Mouse (Mus musculus): ENCODE measurements around the gene Mok. TPM values are rescaled to one million over a fixed set of nuclear protein-coding genes. Genes with fewer than 3 reads are reported as not detected.
"Not testable (repeated sequence)": the region's sequence is repeated elsewhere in the genome, so short reads cannot be mapped to it uniquely, and the experiment has no call there.

Gene Mok
- polyA plus RNA-seq, 1 experiment from 2014 or later: 0.85 TPM

- H3K9ac ChIP-seq (ENCODE audit: low read depth, low read length): no peak overlapping the region
- no peak overlapping the region for H3K4me2 ChIP-seq (replicated peaks; ENCODE audit: low read depth)
- 55% methylated on average over 7 of the region's 7 CpGs for WGBS
- TF ChIP-seq CTCF (IDR thresholded peaks at IDR 0.05; ENCODE audit: low read depth): no peak
- H3K36me3 ChIP-seq (ENCODE audit: control insufficient read depth, insufficient read depth): peaks cover 43% of the 10 kb centered on the region
- no peaks in the 10 kb centered on the region for H3K27me3 ChIP-seq (replicated peaks; ENCODE audit: control insufficient read depth, insufficient read depth, low read length)
- H3K4me3 ChIP-seq (ENCODE audit: low read depth, low read length): no peak overlapping the region
- H3K27ac ChIP-seq (ENCODE audit: low read depth, low read length): no peak overlapping the region
- no peak for ATAC-seq
- no peaks in the 10 kb centered on the region for H3K9me3 ChIP-seq (ENCODE audit: control insufficient read depth)
- H3K4me1 ChIP-seq (replicated peaks; ENCODE audit: control insufficient read depth, insufficient read depth, low read length): no peaks in the 10 kb centered on the region
Measured at GRCm38 (mm10) chr12:110861256-110861655, 20.5 kb upstream of the Mok start.

DNA sequence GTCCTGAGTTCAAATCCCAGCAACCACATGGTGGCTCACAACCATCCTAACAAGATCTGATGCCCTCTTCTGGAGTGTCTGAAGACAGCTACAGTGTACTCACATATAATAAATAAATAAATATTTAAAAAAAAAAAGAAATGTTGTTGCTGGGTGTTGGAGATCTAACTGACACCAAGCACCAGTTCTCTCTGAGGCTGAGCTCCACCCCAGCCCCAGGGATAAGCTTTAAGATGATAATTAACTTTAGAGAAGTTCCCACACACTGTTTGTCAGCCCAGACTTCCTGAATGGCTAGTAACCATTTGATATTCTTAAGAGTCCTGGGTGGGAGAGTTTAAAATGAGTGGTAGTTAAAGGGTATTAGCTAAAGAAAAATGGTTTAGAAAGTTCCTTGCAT, 19.6 kb upstream of the Mok start:
- Histone ChIP-seq H3K27ac (ENCODE audit: low read depth, low read length) (no peak overlapping the region), H3K9me3 (ENCODE audit: control insufficient read depth) (no peaks in the 10 kb centered on the region), H3K4me1 (replicated peaks; ENCODE audit: control insufficient read depth, insufficient read depth, low read length) (no peaks in the 10 kb centered on the region), H3K4me2 (replicated peaks; ENCODE audit: low read depth) (no peak overlapping the region), H3K36me3 (ENCODE audit: control insufficient read depth, insufficient read depth) (peaks cover 44% of the 10 kb centered on the region), H3K4me3 (ENCODE audit: low read depth, low read length) (no peak overlapping the region), H3K27me3 (replicated peaks; ENCODE audit: control insufficient read depth, insufficient read depth, low read length) (no peaks in the 10 kb centered on the region), H3K9ac (ENCODE audit: low read depth, low read length) (no peak overlapping the region)
- no peak for ATAC-seq
- no peak for TF ChIP-seq CTCF (IDR thresholded peaks at IDR 0.05; ENCODE audit: low read depth)

- not testable (repeated sequence) for H3K4me3 ChIP-seq (ENCODE audit: low read depth, low read length); ATAC-seq; H3K9ac ChIP-seq (ENCODE audit: low read depth, low read length); H3K4me2 ChIP-seq (replicated peaks; ENCODE audit: low read depth); H3K9me3 ChIP-seq (ENCODE audit: control insufficient read depth); H3K4me1 ChIP-seq (replicated peaks; ENCODE audit: control insufficient read depth, insufficient read depth, low read length); H3K27ac ChIP-seq (ENCODE audit: low read depth, low read length); H3K27me3 ChIP-seq (replicated peaks; ENCODE audit: control insufficient read depth, insufficient read depth, low read length)
- H3K36me3 ChIP-seq (ENCODE audit: control insufficient read depth, insufficient read depth): peaks cover 38% of the 10 kb centered on the region
- 87% methylated on average over 15 of the region's 15 CpGs for WGBS
Measured at GRCm38 (mm10) chr12:110858681-110859080, 17.9 kb upstream of the Mok start.

DNA sequence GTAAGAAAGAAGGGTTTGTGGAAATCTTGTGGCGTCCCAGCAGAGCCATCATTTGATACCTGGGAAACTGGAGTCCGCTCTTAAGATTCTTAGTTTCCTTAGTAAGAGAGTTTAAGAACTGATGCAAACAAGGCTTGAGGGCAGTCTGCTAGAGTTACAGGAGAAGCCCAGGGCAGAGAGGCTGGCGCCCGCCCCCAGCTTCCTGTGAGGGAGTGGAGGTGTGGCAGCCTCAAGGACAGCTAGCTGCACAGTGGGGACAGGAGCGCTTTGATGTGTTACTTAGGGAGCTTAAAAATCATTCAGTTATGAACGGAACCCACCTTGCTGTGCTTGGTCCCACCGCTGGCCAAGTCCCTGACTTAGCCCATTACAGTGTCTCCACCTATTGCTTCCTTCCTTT, 16.5 kb upstream of the Mok start:
- Histone ChIP-seq H3K4me1 (replicated peaks; ENCODE audit: control insufficient read depth, insufficient read depth, low read length) (no peaks in the 10 kb centered on the region), H3K27me3 (replicated peaks; ENCODE audit: control insufficient read depth, insufficient read depth, low read length) (no peaks in the 10 kb centered on the region), H3K4me2 (replicated peaks; ENCODE audit: low read depth) (no peak overlapping the region), H3K9me3 (ENCODE audit: control insufficient read depth) (no peaks in the 10 kb centered on the region), H3K9ac (ENCODE audit: low read depth, low read length) (no peak overlapping the region), H3K4me3 (ENCODE audit: low read depth, low read length) (no peak overlapping the region), H3K27ac (ENCODE audit: low read depth, low read length) (no peak overlapping the region), H3K36me3 (ENCODE audit: control insufficient read depth, insufficient read depth) (peaks cover 29% of the 10 kb centered on the region)
- 82% methylated on average over 7 of the region's 7 CpGs for WGBS
- no peak for TF ChIP-seq CTCF (IDR thresholded peaks at IDR 0.05; ENCODE audit: low read depth)
- ATAC-seq: no peak

DNA sequence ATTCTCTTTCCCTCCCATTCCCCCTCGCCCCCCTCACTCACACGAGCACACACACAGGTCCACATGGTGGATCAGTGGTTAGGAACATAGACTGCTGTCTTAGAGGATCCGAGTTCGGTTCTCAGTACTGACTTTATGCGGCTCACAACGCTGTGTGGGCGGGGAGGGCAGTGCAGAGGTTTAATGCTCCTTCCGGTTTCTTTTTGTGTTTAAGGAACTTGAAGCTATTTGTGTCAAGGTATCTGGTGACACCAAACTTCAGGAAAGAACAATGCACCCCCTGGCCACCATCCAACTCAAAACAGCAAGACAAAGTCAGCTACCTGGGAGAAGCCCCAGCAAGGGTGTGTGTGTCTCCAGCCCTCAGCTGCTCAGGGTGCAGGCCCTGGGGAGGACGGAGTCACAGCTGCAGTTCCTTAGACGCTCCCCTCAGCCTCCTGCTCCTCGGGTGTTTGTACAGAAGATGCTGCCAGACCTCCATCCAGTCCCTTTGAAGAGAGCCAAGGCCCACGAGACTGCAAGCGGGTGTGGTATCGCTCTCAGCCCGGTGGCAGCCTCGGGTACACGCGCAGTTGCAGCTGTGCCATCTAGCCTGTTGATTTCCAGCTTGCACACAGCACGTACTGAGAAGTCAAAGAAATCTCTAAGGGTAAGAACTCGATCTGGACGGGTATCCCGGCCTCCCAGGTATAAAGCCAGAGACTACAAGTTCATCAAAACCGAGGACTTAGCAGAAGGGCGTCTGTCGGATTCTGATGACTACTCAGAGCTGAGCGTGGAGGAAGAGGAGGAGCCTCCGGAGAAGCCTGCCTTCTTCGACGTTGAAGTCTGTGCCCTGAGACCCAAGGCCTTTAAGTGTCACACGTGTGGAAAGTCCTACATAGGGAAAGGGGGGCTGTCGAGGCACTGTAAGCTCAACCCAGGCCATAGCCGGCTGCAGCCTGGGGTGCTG, 14.3 kb upstream of the Mok start:
- no peaks in the 10 kb centered on the region for H3K27me3 ChIP-seq (replicated peaks; ENCODE audit: control insufficient read depth, insufficient read depth, low read length)
- ATAC-seq: no peak
- peaks cover 7% of the 10 kb centered on the region; the same call in 1 of the 2 replicates for H3K4me1 ChIP-seq (replicated peaks; ENCODE audit: control insufficient read depth, insufficient read depth, low read length)
- H3K36me3 ChIP-seq (ENCODE audit: control insufficient read depth, insufficient read depth): peaks cover 23% of the 10 kb centered on the region
- H3K4me2 ChIP-seq (replicated peaks; ENCODE audit: low read depth): no peak overlapping the region
- H3K4me3 ChIP-seq (ENCODE audit: low read depth, low read length): no peak overlapping the region
- WGBS: 91% methylated on average over 32 of the region's 32 CpGs
- H3K27ac ChIP-seq (ENCODE audit: low read depth, low read length): no peak overlapping the region
- H3K9ac ChIP-seq (ENCODE audit: low read depth, low read length): no peak overlapping the region
- no peak for TF ChIP-seq CTCF (IDR thresholded peaks at IDR 0.05; ENCODE audit: low read depth)
- H3K9me3 ChIP-seq (ENCODE audit: control insufficient read depth): no peaks in the 10 kb centered on the region

- TF ChIP-seq CTCF (IDR thresholded peaks at IDR 0.05; ENCODE audit: low read depth): no peak
Measured at GRCm38 (mm10) chr12:110851923-110852322, 11.2 kb upstream of the Mok start.

More at GRCm38 (mm10) chr12:110851923-110852322, 11.2 kb upstream of the Mok start:
- WGBS: 57% methylated on average over 1 of the region's 1 CpGs
- H3K27ac ChIP-seq (ENCODE audit: low read depth, low read length): 0 out of 2 replicates have a peak overlapping the region, but pooled peaks have one; percentile 84
- H3K4me2 ChIP-seq (replicated peaks; ENCODE audit: low read depth): no peak overlapping the region; the same call in 1 of the 2 replicates
- no peaks in the 10 kb centered on the region for H3K9me3 ChIP-seq (ENCODE audit: control insufficient read depth)
- no peak for ATAC-seq
- H3K36me3 ChIP-seq (ENCODE audit: control insufficient read depth, insufficient read depth): peaks cover 18% of the 10 kb centered on the region
- no peak overlapping the region for H3K9ac ChIP-seq (ENCODE audit: low read depth, low read length)
- H3K4me3 ChIP-seq (ENCODE audit: low read depth, low read length): no peak overlapping the region
- H3K27me3 ChIP-seq (replicated peaks; ENCODE audit: control insufficient read depth, insufficient read depth, low read length): no peaks in the 10 kb centered on the region
- H3K4me1 ChIP-seq (replicated peaks; ENCODE audit: control insufficient read depth, insufficient read depth, low read length): peaks cover 7% of the 10 kb centered on the region; the same call in 1 of the 2 replicates

All from intestine, postnatal 0 days (tissue).